Mouse (Mus musculus) induced T-regulatory cell, adult 2 months (primary cell): ENCODE measurements around the gene 1700021F07Rik.

Experiments
- DNase-seq: peaks from one replicate; pipeline ENCODE4 v3.0.0-alpha.2; 2012; ENCODE audit warnings: low read depth

Gene 1700021F07Rik

GRCm38 (mm10) chr2:173563336-173563735, 41.0 kb downstream of the 1700021F07Rik start:
- DNase-seq, result no peak

GRCm38 (mm10) chr2:173564179-173564578, 41.8 kb downstream of the 1700021F07Rik start:
- DNase-seq, result no peak
